Mouse (Mus musculus): ENCODE results near the gene Capn15. TPM values are rescaled to one million over a fixed set of nuclear protein-coding genes. Genes with fewer than 3 reads are reported as not detected.

Gene Capn15
- total and polyA plus RNA-seq, 2 experiments from 2014 or later: 15.2 to 24.7 TPM

DNA sequence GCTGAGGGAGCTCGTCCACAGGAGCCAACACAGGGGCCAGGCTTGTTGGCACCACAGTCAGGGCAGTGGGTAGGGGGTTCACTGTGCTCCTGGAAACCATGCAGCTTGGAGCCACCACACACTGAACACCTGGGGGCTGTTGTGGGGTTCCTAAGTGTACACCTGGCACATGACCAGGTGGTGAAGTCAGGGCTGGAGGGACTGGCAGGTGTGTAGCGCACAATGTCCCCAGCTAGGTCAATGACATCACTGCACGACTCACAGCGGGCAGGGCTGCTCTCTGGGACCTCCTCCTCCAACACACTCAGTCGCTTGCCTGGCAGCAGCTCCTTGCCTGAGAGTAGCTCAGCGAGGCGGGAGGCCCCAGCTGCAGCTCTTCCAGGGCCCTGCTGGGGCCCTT is 21.3 kb downstream of the Capn15 start:
- ATAC-seq (no peak), DNase-seq (no peak)
- peaks cover 29% of the 10 kb centered on the region for H3K36me3 ChIP-seq (ENCODE audit: insufficient read depth)
- no peaks in the 10 kb centered on the region for H3K4me1 ChIP-seq (ENCODE audit: insufficient read depth)
- H3K4me3 ChIP-seq (ENCODE audit: low read depth, low read length): no peak overlapping the region
- no peak overlapping the region for H3K4me2 ChIP-seq (ENCODE audit: low read depth)
- H3K27ac ChIP-seq (ENCODE audit: low read depth, low read length): no peak overlapping the region
- no peaks in the 10 kb centered on the region for H3K27me3 ChIP-seq (ENCODE audit: insufficient read depth, low read length)
- 86% methylated on average over 7 of the region's 7 CpGs for WGBS
- no peak for TF ChIP-seq CTCF (IDR thresholded peaks at IDR 0.05; ENCODE audit: low read depth)
- no peak overlapping the region for H3K9ac ChIP-seq
- no peaks in the 10 kb centered on the region for H3K9me3 ChIP-seq (ENCODE audit: low read length)

DNA sequence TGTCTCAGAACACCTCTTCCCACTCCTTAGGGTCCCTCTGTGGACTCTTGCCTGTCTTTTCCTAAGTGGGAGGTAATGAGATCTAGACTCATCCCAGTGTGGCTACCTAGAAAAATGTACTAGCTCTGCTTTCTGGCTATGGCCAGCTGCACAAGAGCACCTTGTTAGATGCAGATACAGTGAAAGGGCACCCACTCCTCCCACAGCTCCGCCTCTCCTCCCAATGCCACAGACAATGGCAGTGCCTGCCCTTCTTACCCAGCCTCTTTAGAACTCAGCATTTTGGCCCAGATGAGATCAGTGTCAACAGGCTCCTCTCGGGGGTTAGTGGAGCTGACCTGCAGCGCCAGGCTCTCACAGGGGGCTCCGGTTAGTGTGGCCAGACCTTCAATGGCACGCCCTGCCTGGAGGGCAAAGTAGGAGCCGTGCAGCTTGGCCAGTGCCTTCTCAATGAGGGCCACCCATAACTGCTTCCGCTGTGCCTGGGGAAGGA is 23.1 kb downstream of the Capn15 start:
- Histone ChIP-seq H3K27me3 (ENCODE audit: insufficient read depth, low read length) (no peaks in the 10 kb centered on the region), H3K4me1 (ENCODE audit: insufficient read depth) (no peaks in the 10 kb centered on the region), H3K36me3 (ENCODE audit: insufficient read depth) (peaks cover 36% of the 10 kb centered on the region), H3K9me3 (ENCODE audit: low read length) (no peaks in the 10 kb centered on the region), H3K4me3 (ENCODE audit: low read depth, low read length) (no peak overlapping the region), H3K27ac (ENCODE audit: low read depth, low read length) (no peak overlapping the region), H3K9ac (no peak overlapping the region), H3K4me2 (ENCODE audit: low read depth) (no peak overlapping the region)
- no peak for ATAC-seq
- TF ChIP-seq CTCF (IDR thresholded peaks at IDR 0.05; ENCODE audit: low read depth): no peak
- DNase-seq: no peak
- WGBS: 94% methylated on average over 7 of the region's 7 CpGs

DNA sequence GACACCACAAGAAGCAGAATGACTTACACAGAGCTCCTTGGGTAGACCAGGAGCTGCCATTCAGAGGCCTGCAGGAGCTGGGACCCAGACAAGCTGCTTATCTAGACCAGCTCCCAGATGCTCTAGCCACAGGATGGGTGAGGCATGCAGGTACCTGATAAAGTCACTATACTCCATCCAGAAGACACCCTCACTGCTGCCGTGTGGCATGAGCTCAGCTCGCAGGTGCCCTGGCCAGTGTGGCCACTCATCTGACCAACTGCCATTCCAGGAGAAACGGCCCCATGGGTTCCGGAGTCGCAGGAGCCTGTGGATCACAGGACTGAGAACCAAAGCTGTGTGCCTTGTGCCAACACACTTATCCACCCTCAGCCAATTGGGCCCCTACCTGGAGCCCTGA is 24.0 kb downstream of the Capn15 start:
- WGBS: 96% methylated on average over 5 of the region's 5 CpGs
- no peak for TF ChIP-seq CTCF (IDR thresholded peaks at IDR 0.05; ENCODE audit: low read depth)
- Histone ChIP-seq H3K27me3 (ENCODE audit: insufficient read depth, low read length) (no peaks in the 10 kb centered on the region), H3K9me3 (ENCODE audit: low read length) (no peaks in the 10 kb centered on the region), H3K27ac (ENCODE audit: low read depth, low read length) (no peak overlapping the region), H3K4me3 (ENCODE audit: low read depth, low read length) (no peak overlapping the region), H3K4me2 (ENCODE audit: low read depth) (no peak overlapping the region), H3K9ac (no peak overlapping the region), H3K36me3 (ENCODE audit: insufficient read depth) (peaks cover 36% of the 10 kb centered on the region), H3K4me1 (ENCODE audit: insufficient read depth) (no peaks in the 10 kb centered on the region)
- no peak for DNase-seq
- ATAC-seq: no peak

DNA sequence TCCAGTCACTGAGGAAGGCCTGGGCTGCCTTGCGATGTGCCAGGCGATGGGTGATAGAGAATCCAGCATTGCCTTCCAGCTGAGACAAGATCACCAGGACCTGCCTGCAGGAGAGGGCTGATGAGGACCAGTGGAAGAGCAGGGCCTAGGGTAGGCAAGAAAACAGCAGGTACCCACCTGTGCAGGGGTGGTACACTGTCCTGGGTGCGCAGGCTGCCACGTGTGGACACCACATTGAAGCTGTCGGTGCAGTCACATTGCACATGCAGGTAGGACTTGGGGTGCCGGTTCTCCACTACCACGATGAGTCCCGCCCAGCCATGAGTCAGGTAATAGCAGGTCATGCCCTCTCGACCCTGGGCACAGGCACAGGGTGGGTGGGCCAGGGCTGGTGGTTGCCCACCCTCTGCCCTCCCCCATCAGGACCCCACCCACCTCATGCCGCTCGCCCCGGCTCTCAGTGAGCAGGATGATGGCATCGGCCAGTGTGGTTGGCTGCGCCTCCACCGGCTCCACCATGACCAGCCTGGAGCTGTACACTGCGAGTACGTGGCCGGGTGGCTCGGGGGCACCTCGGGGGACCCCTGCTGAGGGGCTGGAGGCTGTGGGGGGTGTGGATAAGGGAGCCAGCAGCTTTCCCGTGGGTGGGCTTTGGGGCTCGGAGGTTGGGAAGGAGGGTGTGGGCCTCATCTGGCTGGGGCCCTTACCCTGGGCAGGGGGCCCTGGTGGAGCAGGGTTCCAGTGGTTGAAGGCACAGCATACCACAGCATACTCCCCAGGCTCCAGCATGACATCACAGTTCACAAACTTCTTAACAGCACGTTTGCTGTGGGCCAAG is 25.7 kb downstream of the Capn15 start:
- H3K9ac ChIP-seq: no peak overlapping the region
- no peak for TF ChIP-seq CTCF (IDR thresholded peaks at IDR 0.05; ENCODE audit: low read depth)

DNA sequence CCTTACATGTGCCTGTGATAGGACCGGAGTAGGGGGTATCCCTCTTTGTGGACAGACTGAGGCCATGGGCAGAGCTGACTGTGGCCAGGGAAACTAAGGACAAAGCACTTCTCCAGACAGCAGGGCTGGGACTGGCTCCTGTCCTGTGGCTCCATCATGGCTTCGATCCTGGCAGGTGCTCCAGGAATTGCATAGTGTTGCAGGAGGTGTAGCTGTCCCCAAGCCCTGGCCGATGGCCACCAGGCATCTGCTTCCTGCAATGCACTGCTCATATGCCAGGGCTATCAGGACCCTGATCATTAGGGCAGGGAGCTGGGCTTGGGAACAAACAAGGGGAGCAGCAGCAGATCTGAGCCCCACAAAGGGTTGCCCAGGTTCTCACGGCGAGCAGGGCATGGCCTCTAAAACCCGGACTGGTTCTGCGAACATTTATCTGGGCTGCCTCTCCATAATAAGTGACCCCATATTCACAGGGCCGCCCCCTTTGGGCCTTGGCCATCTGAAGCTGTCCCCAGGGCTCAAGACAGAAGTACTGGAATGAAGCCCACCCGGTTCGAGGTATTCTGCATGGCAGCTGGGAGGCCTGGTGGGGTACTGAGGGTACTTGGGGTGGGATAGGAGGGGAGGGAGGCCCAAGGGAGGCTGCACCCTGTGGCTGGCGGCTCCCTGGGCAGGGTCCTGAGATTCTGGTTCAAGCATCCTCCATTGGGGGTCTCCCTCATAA is 26.7 kb downstream of the Capn15 start:
- H3K4me1 ChIP-seq (ENCODE audit: insufficient read depth): no peaks in the 10 kb centered on the region
- H3K9me3 ChIP-seq (ENCODE audit: low read length): no peaks in the 10 kb centered on the region
- no peak for DNase-seq
- TF ChIP-seq CTCF (IDR thresholded peaks at IDR 0.05; ENCODE audit: low read depth): no peak
- peaks cover 33% of the 10 kb centered on the region for H3K36me3 ChIP-seq (ENCODE audit: insufficient read depth)
- H3K4me2 ChIP-seq (ENCODE audit: low read depth): no peak overlapping the region
- H3K9ac ChIP-seq: no peak overlapping the region
- WGBS: 90% methylated on average over 11 of the region's 11 CpGs
- no peak for ATAC-seq
- no peak overlapping the region for H3K4me3 ChIP-seq (ENCODE audit: low read depth, low read length)
- H3K27me3 ChIP-seq (ENCODE audit: insufficient read depth, low read length): no peaks in the 10 kb centered on the region
- no peak overlapping the region for H3K27ac ChIP-seq (ENCODE audit: low read depth, low read length)

More for the DNA sequence above, 25.7 kb downstream of the Capn15 start:
- Histone ChIP-seq H3K27ac (ENCODE audit: low read depth, low read length) (no peak overlapping the region), H3K27me3 (ENCODE audit: insufficient read depth, low read length) (no peaks in the 10 kb centered on the region), H3K4me3 (ENCODE audit: low read depth, low read length) (no peak overlapping the region), H3K4me2 (ENCODE audit: low read depth) (no peak overlapping the region), H3K4me1 (ENCODE audit: insufficient read depth) (no peaks in the 10 kb centered on the region), H3K36me3 (ENCODE audit: insufficient read depth) (peaks cover 36% of the 10 kb centered on the region), H3K9me3 (ENCODE audit: low read length) (no peaks in the 10 kb centered on the region)
- DNase-seq (no peak), ATAC-seq (no peak)
- WGBS: 92% methylated on average over 23 of the region's 23 CpGs

DNA sequence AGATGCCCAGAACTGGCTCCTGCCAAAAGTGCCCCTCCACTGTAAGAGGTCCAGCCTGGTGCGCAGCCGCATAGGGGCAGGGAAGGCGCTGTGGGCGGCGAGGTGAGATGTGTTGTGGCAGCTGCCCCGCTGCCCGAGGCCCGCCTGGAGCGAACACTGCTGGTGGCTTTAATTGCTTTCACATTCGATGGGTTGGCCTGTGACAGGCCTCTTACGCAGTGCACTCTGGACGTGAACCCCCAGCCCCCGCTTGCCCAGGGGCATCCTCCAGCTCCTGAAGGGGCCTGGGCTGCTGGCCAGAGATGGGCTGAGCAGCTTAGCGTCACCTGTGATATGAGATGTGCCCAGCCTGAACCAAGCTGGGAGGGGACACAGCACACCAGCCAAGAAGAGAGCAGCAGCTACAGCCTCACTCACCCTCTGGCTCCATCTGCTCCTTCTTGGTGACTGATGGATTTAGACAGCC is 28.0 kb downstream of the Capn15 start:
- WGBS: 81% methylated on average over 14 of the region's 14 CpGs
- Histone ChIP-seq H3K4me3 (ENCODE audit: low read depth, low read length) (no peak overlapping the region), H3K9me3 (ENCODE audit: low read length) (no peaks in the 10 kb centered on the region), H3K27me3 (ENCODE audit: insufficient read depth, low read length) (peaks cover 9% of the 10 kb centered on the region), H3K4me1 (ENCODE audit: insufficient read depth) (no peaks in the 10 kb centered on the region), H3K9ac (no peak overlapping the region), H3K27ac (ENCODE audit: low read depth, low read length) (no peak overlapping the region), H3K4me2 (ENCODE audit: low read depth) (no peak overlapping the region), H3K36me3 (ENCODE audit: insufficient read depth) (peaks cover 21% of the 10 kb centered on the region)
- DNase-seq (no peak), ATAC-seq (no peak)
- TF ChIP-seq CTCF (IDR thresholded peaks at IDR 0.05; ENCODE audit: low read depth): no peak

DNA sequence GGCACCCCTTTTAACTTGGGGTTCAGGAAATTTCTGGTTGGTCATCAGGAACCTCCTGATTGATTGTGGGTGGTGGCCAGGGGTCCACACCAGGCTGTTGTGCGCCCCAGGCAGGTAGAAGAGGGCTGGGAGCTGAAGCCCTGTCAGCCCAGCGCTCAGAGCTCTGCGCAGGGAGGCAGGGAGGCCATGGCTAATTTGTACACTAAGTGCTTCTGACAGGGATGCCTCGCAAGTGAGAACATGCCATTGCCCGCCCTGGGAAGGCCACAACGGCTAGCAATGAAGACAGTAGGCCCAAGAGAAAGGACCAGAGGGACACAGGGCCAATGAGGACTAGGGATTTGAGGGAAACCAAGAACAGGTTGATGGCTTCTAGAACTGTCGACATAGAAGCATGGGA is 29.0 kb downstream of the Capn15 start:
- Histone ChIP-seq H3K9ac (no peak overlapping the region), H3K4me1 (ENCODE audit: insufficient read depth) (no peaks in the 10 kb centered on the region), H3K4me2 (ENCODE audit: low read depth) (no peak overlapping the region), H3K9me3 (ENCODE audit: low read length) (no peaks in the 10 kb centered on the region), H3K4me3 (ENCODE audit: low read depth, low read length) (no peak overlapping the region), H3K27ac (ENCODE audit: low read depth, low read length) (no peak overlapping the region), H3K36me3 (ENCODE audit: insufficient read depth) (peaks cover 15% of the 10 kb centered on the region), H3K27me3 (ENCODE audit: insufficient read depth, low read length) (peaks cover 18% of the 10 kb centered on the region)
- no peak for TF ChIP-seq CTCF (IDR thresholded peaks at IDR 0.05; ENCODE audit: low read depth)
- WGBS: 86% methylated on average over 7 of the region's 7 CpGs
- DNase-seq (no peak), ATAC-seq (no peak)

All from forebrain, postnatal 0 days (tissue).